Mouse (Mus musculus) layer of hippocampus, adult 2 months (tissue): ENCODE measurements around the gene Map2k7. TPM values are rescaled to one million over a fixed set of nuclear protein-coding genes. Genes with fewer than 3 reads are reported as not detected.

ENCODE experiments used
- DNase-seq, 2 experiments: peaks; one replicate each; pipeline ENCODE4 v3.0.0; 2022; ENCODE audit warnings: low spot score in 2 of 2
- H3K27ac ChIP-seq: fragments of 200-600 bp; 2 replicates; pipeline ENCODE4 v1.8.1; 2022
- H3K4me3 ChIP-seq: fragments of 200-600 bp; 2 replicates; pipeline ENCODE4 v1.8.1; 2022; ENCODE audit warnings: mild to moderate bottlenecking
- CTCF ChIP-seq: fragments of 200-600 bp; conservative IDR thresholded peaks from 2 replicates; pipeline ENCODE4 v1.8.1; 2022; ENCODE audit warnings: antibody characterized with exemption, mild to moderate bottlenecking, moderate library complexity
- total RNA-seq, 2 experiments: library from RNA; stranded (reverse); gene quantifications; 2 replicates each; pipeline ENCODE4 v1.2.3; 2021

Map2k7 gene
- total RNA-seq, 2 experiments from 2014 or later: 98.4 to 106 TPM

GRCm38 (mm10) chr8:4256911-4257310 lies 18.4 kb downstream of the Map2k7 start:
- no peak for TF ChIP-seq CTCF
- Histone ChIP-seq H3K27ac (peak overlapping the region; percentile 97), H3K4me3 (peak overlapping the region; percentile 84)
- peak; percentile 84 to 93 for DNase-seq

DNA sequence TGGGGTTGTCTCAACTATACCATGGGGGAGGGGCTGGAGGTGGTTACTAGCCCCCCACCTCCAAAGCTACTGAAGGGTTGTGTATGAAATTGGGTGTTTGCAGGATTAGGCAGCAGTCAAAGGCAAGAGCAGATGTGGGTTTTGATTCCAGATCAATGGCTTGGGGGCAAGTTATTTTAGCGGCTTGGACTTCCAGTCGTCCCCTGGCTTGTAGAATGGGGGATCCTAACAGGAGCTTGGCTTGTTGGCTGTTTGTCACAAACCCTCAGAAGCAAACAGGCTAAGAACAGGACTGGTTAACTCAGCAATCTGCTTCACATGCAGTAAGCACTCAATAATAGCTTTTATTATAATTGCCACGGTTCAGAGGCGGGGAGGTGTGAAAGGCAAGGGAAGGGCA lies 18.8 kb downstream of the Map2k7 start:
- H3K4me3 ChIP-seq: peak overlapping the region; percentile 84
- peak overlapping the region; percentile 97 for H3K27ac ChIP-seq
- TF ChIP-seq CTCF: no peak
- no peak for DNase-seq

- Histone ChIP-seq H3K4me3 (peak overlapping the region; percentile 84), H3K27ac (peak overlapping the region; percentile 97)
- TF ChIP-seq CTCF: peak; percentile 97
- peak; percentile 82 to 88 for DNase-seq
Measured at GRCm38 (mm10) chr8:4258233-4258632, 19.7 kb downstream of the Map2k7 start.

DNA sequence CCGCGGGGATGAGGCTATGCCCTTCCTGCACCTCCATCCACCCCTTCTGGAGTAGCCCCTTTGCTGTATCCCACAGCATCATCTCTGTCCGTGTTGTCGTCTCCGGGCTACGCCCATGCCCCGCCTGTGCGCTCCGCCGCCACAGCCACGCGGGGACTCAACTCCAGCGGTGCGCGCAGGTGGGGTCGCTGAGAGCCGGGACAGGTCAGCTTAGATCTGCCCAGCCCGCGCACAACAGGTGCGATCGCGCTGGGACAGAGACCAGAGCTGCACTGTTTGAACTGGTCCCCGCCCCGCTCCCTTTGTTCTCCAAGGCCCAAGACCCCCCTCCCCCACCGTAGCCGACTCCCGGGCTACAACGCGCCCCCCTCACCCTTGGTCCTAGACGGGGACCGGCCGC lies 20.1 kb downstream of the Map2k7 start:
- DNase-seq: no peak
- TF ChIP-seq CTCF: no peak
- H3K4me3 ChIP-seq: peak overlapping the region; percentile 84
- peak overlapping the region; percentile 97 for H3K27ac ChIP-seq

- TF ChIP-seq CTCF: no peak
- Histone ChIP-seq H3K4me3 (peak within 1 kb of the TSS; percentile 84), H3K27ac (peak within 1 kb of the TSS; percentile 97)
- peak; percentile 94 to 96 for DNase-seq
Measured at GRCm38 (mm10) chr8:4259125-4259804, 20.7 kb downstream of the Map2k7 start, which contains the start of gene Ctxn1. Ctxn1 (minus strand) TSS chr8:4259274.

- Histone ChIP-seq H3K27ac (peak overlapping the region; percentile 97), H3K4me3 (no peak overlapping the region)
- TF ChIP-seq CTCF: no peak
- no peak for DNase-seq
Measured at GRCm38 (mm10) chr8:4259805-4260170, 21.2 kb downstream of the Map2k7 start.

DNA sequence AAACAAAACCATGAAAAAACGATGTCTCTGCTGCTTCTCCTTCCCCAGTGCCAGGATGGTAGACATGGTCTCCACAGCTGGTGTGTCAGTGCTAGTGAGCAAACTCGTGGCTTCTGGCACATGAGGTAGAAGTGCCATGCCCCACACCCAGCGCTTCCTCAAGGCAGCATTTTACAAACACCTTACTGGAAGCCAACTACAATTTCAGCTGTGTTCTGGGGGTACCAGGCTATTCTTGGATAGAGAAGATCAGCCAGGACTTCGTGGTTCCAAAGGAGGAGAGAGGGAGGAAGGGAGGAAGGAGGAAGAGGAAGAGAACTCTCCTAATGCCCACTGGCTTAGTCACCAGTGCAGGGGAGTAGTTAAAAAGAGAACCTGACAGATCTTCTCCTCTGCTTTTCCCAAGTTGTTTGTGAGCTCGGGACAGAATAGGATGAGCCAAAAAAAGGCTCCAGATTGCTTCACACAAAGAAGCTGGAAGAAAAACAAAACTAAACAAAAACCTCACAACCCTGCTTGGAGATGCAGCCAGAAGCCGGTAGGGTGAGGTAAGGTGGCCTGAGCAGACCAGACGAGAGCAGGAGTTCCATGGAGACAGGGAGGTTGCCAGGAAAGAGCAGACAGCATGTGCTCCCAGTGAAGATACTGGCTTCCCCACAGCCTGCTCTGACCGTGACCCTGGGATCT lies 24.7 kb downstream of the Map2k7 start:
- no peak for TF ChIP-seq CTCF
- DNase-seq: no peak
- no peak overlapping the region for H3K4me3 ChIP-seq
- peak overlapping the region; percentile 39; the same call in 1 of the 2 replicates for H3K27ac ChIP-seq

DNA sequence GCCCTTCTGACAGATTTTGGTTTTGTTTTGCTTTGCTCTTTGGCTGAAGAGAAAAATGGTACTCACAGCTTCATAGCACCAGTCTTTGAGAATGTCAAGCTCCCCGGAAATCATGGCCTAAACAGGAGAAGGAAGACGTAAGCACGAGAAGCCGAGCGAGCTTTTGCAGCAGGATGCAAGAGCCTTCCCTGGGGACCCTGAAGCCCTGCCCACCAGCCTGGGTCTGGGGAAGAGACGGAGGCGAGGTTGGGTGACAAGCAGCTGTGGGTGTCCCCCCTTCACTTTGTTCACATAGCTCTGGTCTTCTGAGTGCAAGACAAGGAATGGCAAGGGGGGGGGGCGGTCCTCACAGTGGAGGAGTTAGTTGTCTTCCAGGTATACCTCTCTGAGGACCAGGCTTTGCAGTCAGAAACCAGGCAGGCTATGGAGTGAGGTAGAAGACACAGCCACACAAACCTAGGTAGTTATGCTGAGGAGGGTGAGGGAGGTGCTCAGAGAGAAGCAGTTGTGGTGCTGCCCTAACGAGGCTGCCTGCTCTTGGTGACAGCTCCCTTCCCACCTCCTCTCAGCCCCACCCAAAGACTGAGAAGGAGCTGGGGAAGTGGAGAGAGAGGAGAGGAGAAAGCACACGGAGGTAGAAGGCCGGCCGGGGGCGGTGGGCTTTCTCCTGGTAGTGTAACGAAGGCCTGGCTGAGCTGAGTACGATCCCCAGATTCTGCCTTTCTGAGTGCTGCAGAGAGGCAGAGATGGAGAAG lies 26.8 kb downstream of the Map2k7 start:
- no peak for TF ChIP-seq CTCF
- H3K27ac ChIP-seq: no peak overlapping the region
- no peak overlapping the region for H3K4me3 ChIP-seq
- no peak for DNase-seq

DNA sequence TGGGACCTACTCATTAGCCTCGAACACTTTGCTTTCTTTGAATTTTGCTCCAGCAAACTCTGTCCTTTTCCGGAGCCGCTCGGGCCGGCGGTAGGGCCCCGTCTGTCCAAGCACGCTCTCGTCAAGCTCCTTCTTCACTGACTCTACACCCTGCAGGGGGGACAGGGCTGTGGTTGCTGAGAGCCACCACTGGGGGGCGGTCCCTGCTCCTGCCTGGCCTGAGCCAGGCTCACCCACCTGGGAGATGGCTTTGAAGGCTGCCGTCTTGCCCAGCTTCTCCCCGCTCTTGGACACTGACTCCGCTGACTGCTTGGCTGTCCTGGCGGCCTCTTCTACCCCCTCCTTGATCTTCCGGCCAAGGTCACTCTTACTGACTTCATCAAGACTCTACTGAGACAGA lies 29.1 kb downstream of the Map2k7 start:
- no peak for DNase-seq
- peak; percentile 75 for TF ChIP-seq CTCF
- Histone ChIP-seq H3K4me3 (no peak overlapping the region), H3K27ac (no peak overlapping the region)

DNA sequence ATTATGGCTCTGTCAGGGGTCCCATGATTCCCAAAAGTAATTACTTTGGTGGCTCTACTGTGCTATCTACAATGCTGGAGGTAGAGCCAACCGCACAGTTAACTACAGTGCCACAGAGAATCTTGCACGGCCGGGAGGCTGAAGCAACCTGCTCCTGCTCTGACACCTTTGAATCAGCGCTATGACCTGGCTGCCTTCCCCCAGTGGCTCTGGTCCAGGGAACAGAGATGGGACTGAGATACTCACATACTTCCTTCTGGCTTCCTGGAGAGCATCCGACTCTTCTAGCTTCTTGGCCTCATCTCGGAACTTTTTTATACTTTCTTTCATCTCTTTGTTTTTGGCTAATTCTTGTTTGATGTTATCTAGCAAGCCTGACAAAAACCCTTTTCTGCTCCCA lies 31.1 kb downstream of the Map2k7 start:
- TF ChIP-seq CTCF: no peak
- Histone ChIP-seq H3K27ac (no peak overlapping the region), H3K4me3 (no peak overlapping the region)
- no peak for DNase-seq

DNA sequence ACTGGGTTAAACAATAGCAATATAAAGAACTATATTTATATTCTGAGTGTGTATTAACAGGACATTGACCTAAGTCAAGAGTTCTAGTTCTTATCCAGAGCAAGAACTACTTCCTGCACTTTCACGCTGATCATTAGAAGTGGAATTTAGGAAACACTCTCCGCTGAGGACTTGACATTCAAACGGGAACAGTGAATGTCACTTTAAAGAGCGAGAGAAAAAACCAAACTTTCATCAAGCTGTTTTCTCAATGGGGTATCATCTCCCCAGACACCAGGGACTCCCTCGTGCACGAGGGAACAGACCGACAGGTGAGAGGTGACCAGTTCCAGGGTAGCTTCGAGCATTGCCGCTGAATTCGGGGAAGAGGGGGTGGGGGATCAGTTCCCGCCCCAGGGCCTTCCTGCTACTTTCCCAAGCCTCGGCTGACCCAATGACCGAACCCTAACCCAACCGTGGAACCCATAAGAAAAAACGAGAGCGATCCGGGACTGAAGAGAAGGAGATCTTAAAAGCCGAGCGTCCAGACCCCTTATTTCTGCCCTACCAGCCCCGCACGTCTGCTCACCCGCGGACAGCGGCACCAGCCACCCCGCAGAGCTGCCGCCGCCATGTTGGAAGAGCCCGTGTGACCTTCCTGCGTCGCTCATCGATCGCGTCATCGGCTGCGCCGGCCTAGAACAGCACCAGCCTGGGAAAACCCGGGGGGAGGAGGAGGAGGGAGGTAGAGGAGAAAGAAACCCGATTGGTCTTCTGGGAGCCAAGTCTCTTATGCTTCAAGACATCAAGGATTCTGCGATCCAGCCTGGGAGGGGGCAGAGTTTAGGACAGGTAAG lies 37.0 kb downstream of the Map2k7 start, which contains the start of gene Timm44:
Timm44 (minus strand) TSS at position 639 of the 836 bp plus-strand sequence.
- peak within 1 kb of the TSS; percentile 96 for H3K4me3 ChIP-seq
- peak; percentile 97 for DNase-seq
- no peak for TF ChIP-seq CTCF

DNA sequence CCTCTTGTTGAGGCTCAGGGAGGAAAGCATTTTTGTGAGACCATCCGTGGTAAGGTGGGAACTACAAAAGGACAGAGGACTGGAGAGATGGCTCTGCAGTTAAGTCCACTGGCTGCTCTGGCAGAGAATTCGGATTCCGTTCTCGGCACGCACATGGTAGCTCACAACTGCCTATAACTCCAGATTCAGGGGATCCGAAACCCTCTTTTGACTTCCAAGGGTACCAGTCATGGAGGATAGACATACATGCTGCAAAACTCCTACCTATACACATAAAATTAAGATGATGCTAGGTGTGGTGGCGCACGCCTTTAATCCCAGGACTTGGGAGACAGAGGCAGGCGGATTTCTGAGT lies 37.5 kb downstream of the Map2k7 start:
- DNase-seq: no peak
- Histone ChIP-seq H3K4me3 (peak overlapping the region; percentile 96), H3K27ac (peak overlapping the region; percentile 93)
- no peak for TF ChIP-seq CTCF

More for the DNA sequence above, 37.0 kb downstream of the Map2k7 start, which contains the start of gene Timm44:
- H3K27ac ChIP-seq: peak within 1 kb of the TSS; percentile 93
